Mouse (Mus musculus) cerebellum, adult 11 months (tissue): ENCODE data around the gene Meis3.

Experiments
- DNase-seq: peaks from one replicate; pipeline ENCODE4 v3.0.0; 2022

The Meis3 gene

DNA sequence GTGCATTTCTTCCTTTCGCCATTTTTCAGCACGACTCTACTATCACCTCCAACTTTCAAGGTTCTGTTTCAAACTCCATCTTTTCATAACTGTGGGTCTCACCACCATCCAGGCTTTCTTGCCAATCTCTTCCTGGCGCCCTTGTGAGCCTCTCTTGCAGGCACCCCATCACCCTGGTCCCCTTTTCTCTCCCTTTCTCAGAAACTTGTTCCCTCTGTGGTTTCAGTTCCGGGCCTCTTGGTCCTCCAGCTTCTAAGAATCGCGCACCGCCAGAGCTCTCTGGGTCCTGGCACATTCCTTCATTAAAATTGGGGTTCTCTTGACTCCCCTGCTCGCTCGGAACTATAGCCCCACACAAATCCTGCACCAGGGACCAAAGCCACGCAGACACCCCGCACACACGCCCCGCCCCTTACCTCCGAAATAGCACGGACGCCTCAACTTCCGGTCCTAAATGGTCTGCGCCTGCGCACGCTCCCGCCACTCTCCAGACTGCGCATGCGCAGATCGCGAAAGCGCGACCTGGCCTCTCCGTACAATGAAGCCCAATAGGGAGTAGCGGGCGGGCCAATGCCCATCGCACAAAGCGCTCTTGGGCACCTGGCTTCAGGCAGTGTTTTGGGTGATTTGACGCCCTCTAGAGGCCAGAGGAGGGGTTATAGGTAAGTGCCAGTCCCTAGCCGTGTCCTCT, 46.8 kb downstream of the Meis3 start, which contains the start of gene Dhx34:
Gene Dhx34 (minus strand): TSS at position 456 of the 691 bp plus-strand sequence.
- DNase-seq = peak; percentile 97

DNA sequence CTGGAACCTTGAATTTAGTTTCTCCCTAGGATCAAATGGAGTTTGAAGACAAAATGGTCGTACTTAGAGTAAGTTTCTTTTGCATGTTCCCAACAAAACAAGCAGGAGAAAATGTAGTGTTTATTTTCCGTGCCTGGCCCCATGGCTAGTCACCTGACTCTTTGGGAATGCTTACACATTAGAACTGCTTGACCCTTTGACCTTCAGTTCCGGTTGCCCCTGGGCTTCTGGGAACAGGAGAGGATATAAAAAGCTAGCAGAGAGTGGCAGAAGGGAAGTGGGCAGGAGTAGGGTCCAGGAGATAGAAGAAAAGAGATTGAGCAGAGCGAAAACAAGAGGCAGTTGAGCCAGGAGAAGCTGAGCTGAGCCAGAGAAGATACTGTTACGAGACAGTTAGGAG, 55.0 kb downstream of the Meis3 start:
- no peak for DNase-seq
